Mouse (Mus musculus) liver, embryonic 18 days (tissue): ENCODE measurements around the gene Mrpl42. TPM values are rescaled to one million over a fixed set of nuclear protein-coding genes. Genes with fewer than 3 reads are reported as not detected.

Source experiments
- polyA plus RNA-seq: library from polyadenylated mRNA; depleted of rRNA; stranded (reverse); fragments of >200 nt; gene quantifications from 2 replicates; pipeline ENCODE4 v1.2.3, GENCODE M21; 2012; rRNA removed

The Mrpl42 gene
- polyA plus RNA-seq = 105 and 107 TPM in 2 replicates

DNA sequence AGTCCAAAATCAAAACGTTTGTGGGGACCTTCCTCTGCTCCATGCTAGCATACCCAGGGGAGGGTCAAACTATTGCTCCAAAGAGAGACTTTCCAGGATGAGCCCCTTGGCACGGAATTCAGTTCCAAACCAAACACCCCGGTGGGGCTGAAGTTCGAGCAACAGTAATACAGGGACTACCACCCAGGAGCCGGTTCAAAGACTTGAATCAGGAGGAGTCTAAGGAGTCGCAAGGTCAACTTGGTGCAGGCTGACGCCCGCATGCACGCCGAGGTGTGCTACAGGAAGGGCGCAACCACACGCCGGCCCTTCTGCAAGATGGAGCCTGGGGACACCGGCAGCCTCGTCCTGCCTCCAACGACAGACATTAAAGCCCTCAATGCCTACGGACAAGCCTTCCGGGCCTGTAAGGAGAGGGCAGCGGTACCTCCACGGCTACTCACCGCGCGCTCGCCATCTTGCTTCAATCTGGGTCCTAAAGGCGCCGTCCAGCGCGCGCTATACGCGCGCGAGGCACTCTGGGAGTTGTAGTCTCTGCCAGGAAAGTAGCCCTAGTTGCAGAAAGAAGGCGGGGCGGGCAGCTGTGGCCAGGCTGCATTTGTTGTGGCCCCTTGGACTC is at the start of gene Mrpl42:
Gene Mrpl42, minus strand, starts transcription at position 478 of the 619 bp plus-strand sequence.

DNA sequence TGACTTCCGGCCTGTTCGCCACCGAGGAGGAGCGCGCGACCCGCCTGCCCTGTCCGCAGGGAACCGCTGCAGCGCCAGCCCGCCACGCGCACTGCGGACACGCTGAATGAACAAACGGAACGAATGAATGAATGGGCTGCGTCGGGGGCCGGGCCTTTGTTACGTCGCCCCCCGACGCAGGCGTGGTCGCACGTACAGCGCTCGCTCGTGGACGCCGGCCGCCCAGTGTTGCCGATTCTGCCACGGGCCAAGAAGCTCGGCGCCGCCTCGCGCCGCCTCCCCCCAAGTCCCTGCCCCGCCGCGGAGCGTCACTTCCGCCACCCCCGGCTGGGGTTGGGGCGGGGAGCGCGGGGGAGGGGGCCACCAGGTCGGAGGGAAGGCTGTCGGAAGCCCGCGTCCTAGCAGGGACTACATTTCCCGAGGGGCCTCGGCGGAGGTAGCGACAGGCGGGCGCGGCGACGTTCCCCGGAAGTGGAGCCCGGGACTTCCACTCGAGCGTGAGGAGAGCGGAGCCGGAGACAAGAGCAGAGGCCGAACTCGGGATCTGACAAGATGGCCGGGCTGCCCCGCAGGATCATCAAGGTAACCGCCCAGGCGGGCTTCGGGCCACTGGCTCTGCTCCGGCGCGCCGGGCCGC is 13.0 kb upstream of the Mrpl42 start, which contains the start of gene Ube2n:
Gene Ube2n, plus strand, starts transcription at position 490 of the 637 bp plus-strand sequence.

Other genes with a start within 250 kb of the Mrpl42 start
- 7.2 and 7.5 TPM in 2 replicates for gene Cradd, start 177.8 kb downstream of the Mrpl42 start, polyA plus RNA-seq
- 24.1 and 30.4 TPM in 2 replicates for gene Socs2, start 84.8 kb downstream of the Mrpl42 start, polyA plus RNA-seq
- gene Ube2n, start 13.2 kb upstream of the Mrpl42 start, polyA plus RNA-seq = 62.3 and 65.4 TPM in 2 replicates
- 33.1 and 34.2 TPM in 2 replicates for gene Nudt4, start 62.2 kb upstream of the Mrpl42 start, polyA plus RNA-seq
- 0.15 TPM in 1 of 2 replicates, not detected in the other for gene Anapc15-ps, start 171.5 kb upstream of the Mrpl42 start, polyA plus RNA-seq